Mouse (Mus musculus) A20 (cell line): ENCODE results near the gene Ubtd1.
"Not testable (repeated sequence)": the region's sequence is repeated elsewhere in the genome, so short reads cannot be mapped to it uniquely, and the experiment has no call there.

Experiments
- DNase-seq: peaks from one replicate; pipeline ENCODE4 v3.0.0-alpha.2; 2011; ENCODE audit warnings: low read depth, low spot score

The Ubtd1 gene

GRCm38 (mm10) chr19:42061443-42061842 is 79.9 kb downstream of the Ubtd1 start:
- DNase-seq, result no peak

DNA sequence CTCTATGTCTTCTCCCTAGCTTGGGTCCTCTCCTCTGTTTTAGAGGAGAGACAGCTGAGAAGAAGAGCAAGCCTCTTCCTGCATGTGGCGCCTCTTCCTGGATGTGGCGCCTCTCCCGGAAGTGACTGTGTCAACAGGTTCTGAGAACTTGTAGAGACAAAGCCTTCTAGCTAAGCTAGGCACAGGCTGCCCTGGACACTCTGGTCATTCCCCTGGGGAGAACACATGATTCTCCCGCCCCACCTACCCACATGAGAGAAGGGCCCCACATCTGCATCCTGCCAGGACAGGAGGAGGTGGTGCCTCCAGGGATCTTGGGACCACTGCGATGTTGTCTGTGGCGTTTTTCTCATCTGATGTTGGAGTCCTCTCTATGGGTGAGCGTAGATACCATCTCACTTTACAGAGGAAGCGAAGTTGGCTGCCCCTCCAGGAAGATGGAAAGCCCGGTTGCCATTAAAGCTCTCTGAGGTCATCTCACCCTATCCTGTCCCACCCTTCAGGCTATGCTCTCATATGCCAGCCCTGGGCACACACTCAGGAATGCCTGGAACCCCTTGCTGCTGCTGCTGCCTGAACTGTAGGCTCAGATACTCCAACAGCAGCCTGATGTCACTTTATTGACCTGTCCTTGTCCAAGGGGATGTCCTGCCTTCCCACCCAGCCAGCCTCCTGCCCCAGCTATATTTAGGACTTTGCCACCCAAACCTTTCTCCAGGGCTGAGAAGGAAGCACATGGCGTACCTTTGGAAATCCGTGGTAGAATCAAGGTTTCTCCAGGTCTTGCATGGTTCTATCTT is 87.1 kb downstream of the Ubtd1 start:
- DNase-seq, result no peak

DNA sequence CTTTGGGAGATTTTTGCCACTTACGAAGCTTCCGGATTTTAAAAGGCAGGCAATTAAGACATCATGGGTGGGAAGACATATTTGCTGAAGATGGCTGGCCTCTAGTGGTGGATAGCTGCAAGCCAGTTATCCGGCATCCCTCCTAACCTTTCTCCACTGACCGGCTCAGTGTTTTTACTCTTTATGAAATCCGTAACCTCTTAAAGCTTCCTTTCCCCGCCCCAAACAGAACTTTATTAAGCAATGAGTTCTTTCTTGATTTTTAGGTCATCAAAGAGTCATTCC is 87.6 kb downstream of the Ubtd1 start:
- no peak for DNase-seq

DNA sequence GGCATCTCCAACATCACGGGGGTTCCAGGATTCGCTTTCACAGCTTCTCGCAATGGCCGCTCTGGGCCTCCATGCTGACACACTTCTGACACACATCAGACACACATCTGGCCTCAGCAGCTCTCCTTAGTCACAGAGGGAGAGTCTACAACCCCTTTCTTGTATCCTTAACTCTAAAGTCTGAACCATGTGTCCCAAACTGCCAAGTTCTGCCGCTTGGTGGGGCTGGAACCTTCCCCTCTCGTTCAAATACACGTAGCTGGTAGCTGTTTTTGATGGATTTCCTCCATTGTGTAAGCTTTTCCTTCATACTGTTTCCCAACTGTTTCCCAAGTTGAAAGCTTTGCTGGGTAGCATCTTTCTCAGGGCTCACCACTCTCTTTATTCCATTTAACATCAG is 89.7 kb downstream of the Ubtd1 start:
- DNase-seq, result no peak

GRCm38 (mm10) chr19:42071886-42072608 is 90.5 kb downstream of the Ubtd1 start:
- DNase-seq, result no peak

DNA sequence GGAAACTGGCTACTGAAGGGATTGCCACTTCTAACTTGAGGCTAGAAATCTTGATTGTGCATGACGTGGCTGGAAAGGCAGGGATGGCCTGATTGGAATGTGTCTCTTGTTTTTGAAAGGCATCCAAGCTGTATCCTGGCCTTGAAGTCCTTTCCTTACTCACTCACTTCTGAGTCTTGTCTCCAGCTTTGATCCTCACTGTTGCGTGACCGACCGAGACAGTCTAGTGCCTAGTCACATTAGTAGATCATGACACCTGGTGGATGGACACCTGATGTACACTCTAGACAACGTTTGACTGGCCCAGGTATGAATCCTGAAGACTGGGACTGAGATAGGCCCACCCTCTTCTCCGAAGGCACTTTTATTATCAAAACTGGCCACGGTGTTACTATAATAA is 91.2 kb downstream of the Ubtd1 start:
- peak; percentile 30 for DNase-seq

DNA sequence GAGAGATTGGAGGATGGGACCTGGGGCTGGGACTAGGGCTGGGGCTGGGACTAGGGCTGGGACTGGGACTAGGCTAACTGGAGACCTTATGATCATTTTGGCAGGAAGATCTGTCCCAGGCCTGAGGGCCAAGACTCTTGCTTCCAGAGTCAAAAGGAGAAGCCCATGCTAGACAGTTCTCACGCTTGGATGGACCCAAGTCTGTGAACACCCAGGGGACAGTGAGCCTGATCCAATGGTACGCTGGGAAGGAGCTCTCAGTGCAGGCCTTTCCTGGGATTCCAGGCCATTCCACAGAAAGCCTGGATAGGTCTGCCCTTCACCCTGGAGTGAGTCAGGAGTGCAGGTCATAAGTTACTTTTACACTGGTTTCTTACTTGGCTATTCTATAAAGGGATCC is 93.5 kb downstream of the Ubtd1 start:
- no peak for DNase-seq

- DNase-seq, result no peak
Measured at GRCm38 (mm10) chr19:42075992-42076391, 94.4 kb downstream of the Ubtd1 start.

- no peak for DNase-seq
Measured at GRCm38 (mm10) chr19:42078566-42078965, 97.0 kb downstream of the Ubtd1 start.

- DNase-seq, result no peak
Measured at GRCm38 (mm10) chr19:42079006-42079405, 97.4 kb downstream of the Ubtd1 start.

DNA sequence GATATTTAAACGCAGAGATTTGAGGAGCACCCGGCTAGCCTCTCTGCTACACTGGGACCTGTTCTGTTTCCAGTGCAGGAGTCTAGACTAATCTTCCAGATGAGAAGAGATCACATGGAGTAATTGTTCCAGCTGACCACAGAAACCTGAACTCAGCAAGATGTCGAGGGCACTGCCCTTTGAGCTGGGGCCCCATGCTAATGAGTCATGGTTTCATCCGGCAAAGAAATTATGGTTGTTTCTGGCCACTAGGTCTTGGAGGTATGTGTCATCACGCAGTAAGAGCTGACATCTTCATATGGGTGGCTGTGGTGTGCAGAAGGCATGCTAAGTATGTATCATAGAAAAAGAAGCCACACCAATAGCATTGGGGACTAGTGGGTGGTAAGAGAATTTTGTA is 98.4 kb downstream of the Ubtd1 start:
- DNase-seq, result no peak

DNA sequence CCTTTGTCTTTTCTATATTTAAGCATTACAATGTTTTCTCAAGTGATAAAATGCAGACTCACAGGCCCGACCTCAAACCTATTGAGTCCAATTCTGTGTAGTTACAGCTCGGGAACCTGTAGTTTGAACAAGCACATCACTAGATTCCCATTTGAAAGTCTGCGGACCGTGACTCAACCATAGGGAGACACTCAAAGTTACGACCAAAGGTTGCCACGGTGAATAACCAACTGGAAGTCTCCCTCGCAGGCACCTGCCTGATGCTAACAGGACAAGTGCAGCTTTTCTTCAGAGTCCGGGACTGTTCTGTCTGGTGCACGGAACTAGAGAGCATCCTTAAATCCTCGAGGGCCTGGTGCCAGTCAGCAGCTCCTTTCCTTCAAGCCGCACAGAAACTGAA is 98.9 kb downstream of the Ubtd1 start:
- no peak for DNase-seq

- not testable (repeated sequence) for DNase-seq
Measured at GRCm38 (mm10) chr19:42081613-42082012, 100.0 kb downstream of the Ubtd1 start.
